ENCODE assay signal across 9 mouse cellular contexts in the genomic region with DNA sequence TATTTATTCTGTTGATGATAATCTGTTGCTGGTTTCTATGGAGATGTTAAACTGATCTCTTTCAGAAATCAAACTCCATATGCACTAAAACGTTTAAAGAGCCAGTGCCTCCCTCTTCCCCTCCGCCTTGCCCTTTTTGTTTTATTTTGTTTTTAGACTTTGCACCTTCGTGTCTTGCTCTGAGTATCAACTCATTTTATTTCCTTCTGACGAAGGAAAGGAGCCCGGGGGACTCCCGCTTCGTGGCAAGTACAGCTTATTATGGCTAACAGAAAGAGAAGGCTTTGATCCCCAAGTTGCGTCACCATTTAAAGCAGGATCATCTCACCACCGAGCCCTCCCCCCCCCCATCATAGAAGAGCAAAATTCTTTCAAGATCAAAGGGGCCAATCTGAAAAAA. TPM values are rescaled to one million over a fixed set of nuclear protein-coding genes. Genes with fewer than 3 reads are reported as not detected.
DNase-seq lines count a peak whose midpoint lies in the region; ATAC-seq lines count a peak whose summit lies in the region.
"Had no signal": no experiment of that assay in that cellular context is flagged by ENCODE, and none has a peak within 500 bp of the region (broad histone marks: within the 10 kb centered on the region; RNA-seq: fewer than 3 reads in every experiment).

No protein-coding gene starts in this region.

- peak overlapping the region; percentile 99 for H3K4me2 ChIP-seq in kidney, embryonic 15.5 days
- H3K4me2 ChIP-seq in intestine, embryonic 15.5 days (replicated peaks) = peak overlapping the region; percentile 99
- peak overlapping the region; percentile 91 for H3K4me2 ChIP-seq in neural tube, embryonic 12.5 days (replicated peaks)

- H3K9me3 ChIP-seq in kidney, embryonic 15.5 days (replicated peaks) = no peaks in the 10 kb centered on the region
- no peaks in the 10 kb centered on the region for H3K9me3 ChIP-seq in forebrain, embryonic 10.5 days
- no peaks in the 10 kb centered on the region for H3K9me3 ChIP-seq in intestine, embryonic 15.5 days
- H3K9me3 ChIP-seq in neural tube, embryonic 12.5 days = no peaks in the 10 kb centered on the region

- H3K4me3 ChIP-seq in kidney, embryonic 15.5 days (replicated peaks) = peak overlapping the region; percentile 78
- H3K4me3 ChIP-seq in forebrain, embryonic 10.5 days = peak overlapping the region; percentile 84
- H3K4me3 ChIP-seq in intestine, embryonic 15.5 days (replicated peaks) = peak overlapping the region; percentile 72; the same call in 1 of the 2 replicates
- H3K4me3 ChIP-seq in neural tube, embryonic 12.5 days = peak overlapping the region; percentile 57

- 1% methylated on average over 9 of the region's 9 CpGs for WGBS in kidney, embryonic 15.5 days
- WGBS in forebrain, embryonic 10.5 days = under 1% methylated on average over 9 of the region's 9 CpGs
- WGBS in intestine, embryonic 15.5 days = 4% methylated on average over 9 of the region's 9 CpGs
- WGBS in neural tube, embryonic 12.5 days = 0% methylated on average over 9 of the region's 9 CpGs

- no peaks in the 10 kb centered on the region for H3K36me3 ChIP-seq in kidney, embryonic 15.5 days
- H3K36me3 ChIP-seq in forebrain, embryonic 10.5 days (replicated peaks) = no peaks in the 10 kb centered on the region
- no peaks in the 10 kb centered on the region for H3K36me3 ChIP-seq in intestine, embryonic 15.5 days
- no peaks in the 10 kb centered on the region for H3K36me3 ChIP-seq in neural tube, embryonic 12.5 days
- H3K36me3 ChIP-seq: G1E had no signal

- ATAC-seq in kidney, embryonic 15.5 days (replicated peaks; ENCODE audit: low FRiP score) = no peak
- ATAC-seq in intestine, embryonic 15.5 days = no peak
- no peak for ATAC-seq in neural tube, embryonic 12.5 days (ENCODE audit: low FRiP score, low read depth)

- peaks cover 78% of the 10 kb centered on the region for H3K27me3 ChIP-seq in kidney, embryonic 15.5 days
- H3K27me3 ChIP-seq in forebrain, embryonic 10.5 days (ENCODE audit: poor library complexity, severe bottlenecking) = peaks cover 99% of the 10 kb centered on the region
- peaks cover 31% of the 10 kb centered on the region for H3K27me3 ChIP-seq in intestine, embryonic 15.5 days (replicated peaks)
- peaks cover 76% of the 10 kb centered on the region for H3K27me3 ChIP-seq in neural tube, embryonic 12.5 days (replicated peaks)

- no peak overlapping the region for H3K9ac ChIP-seq in kidney, embryonic 15.5 days
- no peak overlapping the region for H3K9ac ChIP-seq in intestine, embryonic 15.5 days
- 0 out of 2 replicates have a peak overlapping the region, but pooled peaks have one; percentile 26 for H3K9ac ChIP-seq in neural tube, embryonic 12.5 days

- DNase-seq in kidney, postnatal 36 days = no peak
- no peak for DNase-seq in forebrain, embryonic 10.5 days (ENCODE audit: extremely low spot score, low spot score)
- no peak for DNase-seq in right cerebral cortex, postnatal 10 days (ENCODE audit: low spot score in 2 of 2)
- no peak for DNase-seq in cerebellum, postnatal 10 days
- no peak for DNase-seq in T-cell, adult 2 months (ENCODE audit: low spot score)

- no peak overlapping the region for H3K27ac ChIP-seq in kidney, embryonic 15.5 days
- H3K27ac ChIP-seq in forebrain, embryonic 10.5 days = no peak overlapping the region
- H3K27ac ChIP-seq in intestine, embryonic 15.5 days = no peak overlapping the region
- H3K27ac ChIP-seq in neural tube, embryonic 12.5 days = no peak overlapping the region

- peaks cover 86% of the 10 kb centered on the region for H3K4me1 ChIP-seq in kidney, embryonic 15.5 days
- peaks cover 100% of the 10 kb centered on the region for H3K4me1 ChIP-seq in forebrain, embryonic 10.5 days
- H3K4me1 ChIP-seq in intestine, embryonic 15.5 days (replicated peaks) = peaks cover 34% of the 10 kb centered on the region
- H3K4me1 ChIP-seq in neural tube, embryonic 12.5 days = peaks cover 66% of the 10 kb centered on the region

RNA-seq across cellular contexts. Expression of gene Casz1, which starts 3.2 kb away (rescaled TPM):
- 7.1 and 7.3 TPM in 2 replicates for polyA plus RNA-seq in kidney, embryonic 15.5 days (2015; fragmentation: Nextera tagmentation; extraction: Ambion mirVana)
- polyA plus RNA-seq in forebrain, embryonic 10.5 days (2016; fragmentation: Nextera tagmentation; extraction: Ambion mirVana) = 4.4 and 4.7 TPM in 2 replicates
- polyA plus RNA-seq in intestine, embryonic 15.5 days (2015; fragmentation: Nextera tagmentation; extraction: Ambion mirVana) = 4.4 and 6.0 TPM in 2 replicates
- 14.2 and 16.3 TPM in 2 replicates for polyA plus RNA-seq in neural tube, embryonic 12.5 days (2016; fragmentation: Nextera tagmentation; extraction: Ambion mirVana)
